Mouse (Mus musculus) cerebellum, adult 9-10 months (tissue): ENCODE measurements around the gene Matn4.
A peak's percentile ranks its signal among the peaks of the same experiment; 100 is the strongest.
"Not testable (repeated sequence)": the region's sequence is repeated elsewhere in the genome, so short reads cannot be mapped to it uniquely, and the experiment has no call there.

ENCODE experiments used
- DNase-seq: peaks from one replicate; pipeline ENCODE4 v3.0.0; 2022

The Matn4 gene

GRCm38 (mm10) chr2:164366947-164367346 is 38.0 kb downstream of the Matn4 start:
- no peak for DNase-seq

- no peak for DNase-seq
Observed at GRCm38 (mm10) chr2:164360974-164361657, 43.8 kb downstream of the Matn4 start.

- no peak for DNase-seq
Observed at GRCm38 (mm10) chr2:164359668-164360067, 45.3 kb downstream of the Matn4 start.

- DNase-seq = no peak
Observed at GRCm38 (mm10) chr2:164359031-164359430, 45.9 kb downstream of the Matn4 start.

- no peak for DNase-seq
Observed at GRCm38 (mm10) chr2:164358373-164358772, 46.6 kb downstream of the Matn4 start.

- DNase-seq = no peak
Observed at GRCm38 (mm10) chr2:164356177-164356967, 48.6 kb downstream of the Matn4 start.

- DNase-seq = no peak
Observed at GRCm38 (mm10) chr2:164353356-164353755, 51.6 kb downstream of the Matn4 start.

- no peak for DNase-seq
Observed at GRCm38 (mm10) chr2:164352697-164353096, 52.3 kb downstream of the Matn4 start.

- DNase-seq = peak; percentile 2
Observed at GRCm38 (mm10) chr2:164348980-164349379, 56.0 kb downstream of the Matn4 start.

- DNase-seq = not testable (repeated sequence)
Observed at GRCm38 (mm10) chr2:164347697-164348096, 57.3 kb downstream of the Matn4 start.

GRCm38 (mm10) chr2:164343732-164344131 is 61.2 kb downstream of the Matn4 start:
- not testable (repeated sequence) for DNase-seq
